Mouse (Mus musculus): Measurements from ENCODE around the gene 1110051M20Rik. TPM values are rescaled to one million over a fixed set of nuclear protein-coding genes. Genes with fewer than 3 reads are reported as not detected.

1110051M20Rik gene
- polyA plus RNA-seq, 1 experiment = 19.3 TPM

- no peak for TF ChIP-seq EP300 (IDR thresholded peaks at IDR 0.05; ENCODE audit: insufficient read depth, low read depth, low read length)
- TF ChIP-seq POLR2A (IDR thresholded peaks at IDR 0.05; ENCODE audit: insufficient read depth, low read length) = no peak
- no peak for TF ChIP-seq CTCF (IDR thresholded peaks at IDR 0.05; ENCODE audit: low read depth, low read length)
Observed at GRCm38 (mm10) chr2:91351841-91352240, 92.7 kb downstream of the 1110051M20Rik start.

GRCm38 (mm10) chr2:91349974-91350457, 94.5 kb downstream of the 1110051M20Rik start:
- Histone ChIP-seq H3K4me1 (ENCODE audit: control insufficient read depth, insufficient read depth, low read length) (no peaks in the 10 kb centered on the region), H3K9ac (ENCODE audit: low read depth, poor library complexity, severe bottlenecking) (no peak overlapping the region), H3K4me3 (ENCODE audit: low read depth, low read length) (no peak overlapping the region), H3K27me3 (ENCODE audit: control insufficient read depth, insufficient read depth, low read length, poor library complexity, severe bottlenecking) (no peaks in the 10 kb centered on the region), H3K9me3 (replicated peaks; ENCODE audit: control insufficient read depth, insufficient read depth, low read length, poor library complexity, severe bottlenecking) (no peaks in the 10 kb centered on the region), H3K27ac (ENCODE audit: insufficient read depth, low read length) (no peak overlapping the region), H3K36me3 (ENCODE audit: control insufficient read depth, insufficient read depth, low read length, poor library complexity, severe bottlenecking) (no peaks in the 10 kb centered on the region)
- TF ChIP-seq CTCF (IDR thresholded peaks at IDR 0.05; ENCODE audit: low read depth, low read length) (no peak), EP300 (IDR thresholded peaks at IDR 0.05; ENCODE audit: insufficient read depth, low read depth, low read length) (no peak), POLR2A (IDR thresholded peaks at IDR 0.05; ENCODE audit: insufficient read depth, low read length) (no peak)

More at GRCm38 (mm10) chr2:91351841-91352240, 92.7 kb downstream of the 1110051M20Rik start:
- Histone ChIP-seq H3K4me1 (ENCODE audit: control insufficient read depth, insufficient read depth, low read length) (no peaks in the 10 kb centered on the region), H3K36me3 (ENCODE audit: control insufficient read depth, insufficient read depth, low read length, poor library complexity, severe bottlenecking) (no peaks in the 10 kb centered on the region), H3K9ac (ENCODE audit: low read depth, poor library complexity, severe bottlenecking) (no peak overlapping the region), H3K27ac (ENCODE audit: insufficient read depth, low read length) (no peak overlapping the region), H3K27me3 (ENCODE audit: control insufficient read depth, insufficient read depth, low read length, poor library complexity, severe bottlenecking) (no peaks in the 10 kb centered on the region), H3K4me3 (ENCODE audit: low read depth, low read length) (no peak overlapping the region), H3K9me3 (replicated peaks; ENCODE audit: control insufficient read depth, insufficient read depth, low read length, poor library complexity, severe bottlenecking) (no peaks in the 10 kb centered on the region)

GRCm38 (mm10) chr2:91348936-91349335, 95.6 kb downstream of the 1110051M20Rik start:
- no peaks in the 10 kb centered on the region for H3K36me3 ChIP-seq (ENCODE audit: control insufficient read depth, insufficient read depth, low read length, poor library complexity, severe bottlenecking)
- no peaks in the 10 kb centered on the region for H3K9me3 ChIP-seq (replicated peaks; ENCODE audit: control insufficient read depth, insufficient read depth, low read length, poor library complexity, severe bottlenecking)
- H3K27ac ChIP-seq (ENCODE audit: insufficient read depth, low read length) = no peak overlapping the region
- H3K9ac ChIP-seq (ENCODE audit: low read depth, poor library complexity, severe bottlenecking) = no peak overlapping the region
- no peaks in the 10 kb centered on the region for H3K4me1 ChIP-seq (ENCODE audit: control insufficient read depth, insufficient read depth, low read length)
- H3K4me3 ChIP-seq (ENCODE audit: low read depth, low read length) = no peak overlapping the region
- H3K27me3 ChIP-seq (ENCODE audit: control insufficient read depth, insufficient read depth, low read length, poor library complexity, severe bottlenecking) = no peaks in the 10 kb centered on the region
- TF ChIP-seq POLR2A (IDR thresholded peaks at IDR 0.05; ENCODE audit: insufficient read depth, low read length) = no peak
- no peak for TF ChIP-seq CTCF (IDR thresholded peaks at IDR 0.05; ENCODE audit: low read depth, low read length)
- TF ChIP-seq EP300 (IDR thresholded peaks at IDR 0.05; ENCODE audit: insufficient read depth, low read depth, low read length) = no peak

- no peak for TF ChIP-seq CTCF (IDR thresholded peaks at IDR 0.05; ENCODE audit: low read depth, low read length)
- no peak for TF ChIP-seq POLR2A (IDR thresholded peaks at IDR 0.05; ENCODE audit: insufficient read depth, low read length)
- TF ChIP-seq EP300 (IDR thresholded peaks at IDR 0.05; ENCODE audit: insufficient read depth, low read depth, low read length) = no peak
- H3K36me3 ChIP-seq (ENCODE audit: control insufficient read depth, insufficient read depth, low read length, poor library complexity, severe bottlenecking) = no peaks in the 10 kb centered on the region
- H3K27me3 ChIP-seq (ENCODE audit: control insufficient read depth, insufficient read depth, low read length, poor library complexity, severe bottlenecking) = no peaks in the 10 kb centered on the region
- no peak overlapping the region for H3K4me3 ChIP-seq (ENCODE audit: low read depth, low read length)
- no peaks in the 10 kb centered on the region for H3K9me3 ChIP-seq (replicated peaks; ENCODE audit: control insufficient read depth, insufficient read depth, low read length, poor library complexity, severe bottlenecking)
- H3K9ac ChIP-seq (ENCODE audit: low read depth, poor library complexity, severe bottlenecking) = no peak overlapping the region
- no peak overlapping the region for H3K27ac ChIP-seq (ENCODE audit: insufficient read depth, low read length)
- no peaks in the 10 kb centered on the region for H3K4me1 ChIP-seq (ENCODE audit: control insufficient read depth, insufficient read depth, low read length)
Observed at GRCm38 (mm10) chr2:91345644-91346043, 98.9 kb downstream of the 1110051M20Rik start.

GRCm38 (mm10) chr2:91339591-91339990, 104.9 kb downstream of the 1110051M20Rik start:
- no peak for TF ChIP-seq POLR2A (IDR thresholded peaks at IDR 0.05; ENCODE audit: insufficient read depth, low read length)
- TF ChIP-seq EP300 (IDR thresholded peaks at IDR 0.05; ENCODE audit: insufficient read depth, low read depth, low read length) = no peak
- no peak for TF ChIP-seq CTCF (IDR thresholded peaks at IDR 0.05; ENCODE audit: low read depth, low read length)
- no peak overlapping the region for H3K4me3 ChIP-seq (ENCODE audit: low read depth, low read length)

GRCm38 (mm10) chr2:91335128-91335527, 109.4 kb downstream of the 1110051M20Rik start:
- Histone ChIP-seq H3K4me1 (ENCODE audit: control insufficient read depth, insufficient read depth, low read length) (no peaks in the 10 kb centered on the region), H3K27ac (ENCODE audit: insufficient read depth, low read length) (no peak overlapping the region), H3K4me3 (ENCODE audit: low read depth, low read length) (no peak overlapping the region), H3K36me3 (ENCODE audit: control insufficient read depth, insufficient read depth, low read length, poor library complexity, severe bottlenecking) (no peaks in the 10 kb centered on the region), H3K9ac (ENCODE audit: low read depth, poor library complexity, severe bottlenecking) (no peak overlapping the region), H3K9me3 (replicated peaks; ENCODE audit: control insufficient read depth, insufficient read depth, low read length, poor library complexity, severe bottlenecking) (no peaks in the 10 kb centered on the region), H3K27me3 (ENCODE audit: control insufficient read depth, insufficient read depth, low read length, poor library complexity, severe bottlenecking) (no peaks in the 10 kb centered on the region)
- no peak for TF ChIP-seq EP300 (IDR thresholded peaks at IDR 0.05; ENCODE audit: insufficient read depth, low read depth, low read length)
- TF ChIP-seq POLR2A (IDR thresholded peaks at IDR 0.05; ENCODE audit: insufficient read depth, low read length) = no peak
- TF ChIP-seq CTCF (IDR thresholded peaks at IDR 0.05; ENCODE audit: low read depth, low read length) = no peak

More at GRCm38 (mm10) chr2:91339591-91339990, 104.9 kb downstream of the 1110051M20Rik start:
- Histone ChIP-seq H3K4me1 (ENCODE audit: control insufficient read depth, insufficient read depth, low read length) (no peaks in the 10 kb centered on the region), H3K9me3 (replicated peaks; ENCODE audit: control insufficient read depth, insufficient read depth, low read length, poor library complexity, severe bottlenecking) (no peaks in the 10 kb centered on the region), H3K36me3 (ENCODE audit: control insufficient read depth, insufficient read depth, low read length, poor library complexity, severe bottlenecking) (no peaks in the 10 kb centered on the region), H3K27ac (ENCODE audit: insufficient read depth, low read length) (no peak overlapping the region), H3K9ac (ENCODE audit: low read depth, poor library complexity, severe bottlenecking) (no peak overlapping the region), H3K27me3 (ENCODE audit: control insufficient read depth, insufficient read depth, low read length, poor library complexity, severe bottlenecking) (no peaks in the 10 kb centered on the region)
